Mouse (Mus musculus): ENCODE data around the gene Slc22a5.

Slc22a5 gene

GRCm38 (mm10) chr11:53842161-53842581 is 49.3 kb downstream of the Slc22a5 start:
- in situ Hi-C loops (cut with MboI, MseI), result no loop called here

- in situ Hi-C loops (cut with MboI, MseI), result no loop called here
Measured at GRCm38 (mm10) chr11:53841514-53841913, 49.9 kb downstream of the Slc22a5 start.

GRCm38 (mm10) chr11:53839663-53840642 is 51.5 kb downstream of the Slc22a5 start:
- in situ Hi-C loops (cut with MboI, MseI), result no loop called here

GRCm38 (mm10) chr11:53839147-53839546 is 52.3 kb downstream of the Slc22a5 start:
- in situ Hi-C loops (cut with MboI, MseI), result no loop called here

GRCm38 (mm10) chr11:53837731-53838130 is 53.7 kb downstream of the Slc22a5 start:
- in situ Hi-C loops (cut with MboI, MseI), result no loop called here

- in situ Hi-C loops (cut with MboI, MseI), result no loop called here
Measured at GRCm38 (mm10) chr11:53835379-53836010, 56.0 kb downstream of the Slc22a5 start.

- in situ Hi-C loops (cut with MboI, MseI), result no loop called here
Measured at GRCm38 (mm10) chr11:53825409-53825808, 66.1 kb downstream of the Slc22a5 start.

- in situ Hi-C loops (cut with MboI, MseI), result no loop called here
Measured at GRCm38 (mm10) chr11:53821945-53822338, 69.5 kb downstream of the Slc22a5 start.

GRCm38 (mm10) chr11:53821230-53821944 is 70.1 kb downstream of the Slc22a5 start:
- in situ Hi-C loops (cut with MboI, MseI), result no loop called here

GRCm38 (mm10) chr11:53820516-53821170 is 70.8 kb downstream of the Slc22a5 start:
- in situ Hi-C loops (cut with MboI, MseI), result no loop called here

GRCm38 (mm10) chr11:53819511-53819910 is 71.9 kb downstream of the Slc22a5 start:
- in situ Hi-C loops (cut with MboI, MseI), result no loop called here

GRCm38 (mm10) chr11:53818794-53819193 is 72.7 kb downstream of the Slc22a5 start:
- in situ Hi-C loops (cut with MboI, MseI), result no loop called here

GRCm38 (mm10) chr11:53816841-53817375 is 74.6 kb downstream of the Slc22a5 start:
- in situ Hi-C loops (cut with MboI, MseI), result no loop called here

- in situ Hi-C loops (cut with MboI, MseI), result no loop called here
Measured at GRCm38 (mm10) chr11:53814810-53815209, 76.7 kb downstream of the Slc22a5 start.

Data from T-helper 2 cell (primary cell).